ENCODE assay signal across 25 mouse cellular contexts in the genomic region with DNA sequence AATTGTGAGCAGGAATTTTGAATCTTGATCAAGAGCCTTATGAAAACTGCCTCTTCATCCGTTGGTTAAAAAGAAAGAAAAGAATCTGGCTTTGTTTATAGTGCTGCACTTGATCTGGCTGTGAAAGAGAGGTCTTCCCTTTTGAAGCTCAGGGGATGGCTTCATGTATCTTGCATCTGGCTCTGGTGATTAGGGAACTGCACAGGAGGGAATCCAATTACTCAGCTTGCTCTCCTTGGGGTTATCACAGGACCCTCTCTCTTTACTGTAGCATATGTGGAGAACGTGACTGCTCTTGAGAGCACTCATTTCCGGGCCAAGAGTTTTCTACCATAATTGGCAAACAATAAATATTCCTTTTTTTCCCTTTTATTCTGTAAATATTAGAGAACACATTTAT.
DNase-seq lines count a peak whose midpoint lies in the region; ATAC-seq and TF ChIP-seq lines count a peak whose summit lies in the region.
"Had no signal": no experiment of that assay in that cellular context is flagged by ENCODE, and none has a peak within 500 bp of the region (broad histone marks: within the 10 kb centered on the region; RNA-seq: fewer than 3 reads in every experiment).

No protein-coding gene starts in this region.

- no peak overlapping the region for H3K9ac ChIP-seq in embryonic facial prominence, embryonic 14.5 days (ENCODE audit: low read depth, low read length)
- H3K9ac ChIP-seq in liver, adult 2 months (ENCODE audit: low read depth, low read length), result no peak overlapping the region
- H3K9ac ChIP-seq: embryonic facial prominence, embryonic 12.5 days; embryonic facial prominence, embryonic 15.5 days; forebrain, embryonic 12.5 days had no signal

- H3K4me2 ChIP-seq in embryonic facial prominence, embryonic 14.5 days (ENCODE audit: low read depth, low read length), result no peak overlapping the region
- H3K4me2 ChIP-seq: embryonic facial prominence, embryonic 12.5 days; embryonic facial prominence, embryonic 15.5 days; forebrain, embryonic 12.5 days had no signal

- H3K4me1 ChIP-seq in embryonic facial prominence, embryonic 14.5 days (ENCODE audit: control insufficient read depth, insufficient read depth, low read length), result no peaks in the 10 kb centered on the region
- 0 out of 2 replicates have a peak, but pooled peaks cover 3% of the 10 kb centered on the region for H3K4me1 ChIP-seq in embryonic facial prominence, embryonic 10.5 days
- H3K4me1 ChIP-seq in liver, adult 2 months (ENCODE audit: control insufficient read depth, insufficient read depth, low read length), result no peaks in the 10 kb centered on the region
- H3K4me1 ChIP-seq: embryonic facial prominence, embryonic 12.5 days; forebrain, embryonic 12.5 days had no signal

- no peaks in the 10 kb centered on the region for H3K9me3 ChIP-seq in embryonic facial prominence, embryonic 14.5 days (ENCODE audit: control insufficient read depth, low read length)
- no peaks in the 10 kb centered on the region for H3K9me3 ChIP-seq in embryonic facial prominence, embryonic 10.5 days
- H3K9me3 ChIP-seq: embryonic facial prominence, embryonic 12.5 days; embryonic facial prominence, embryonic 15.5 days; forebrain, embryonic 10.5 days; forebrain, embryonic 12.5 days had no signal

- no peaks in the 10 kb centered on the region for H3K36me3 ChIP-seq in embryonic facial prominence, embryonic 14.5 days (ENCODE audit: control insufficient read depth, insufficient read depth, low read length)
- H3K36me3 ChIP-seq in embryonic facial prominence, embryonic 10.5 days (replicated peaks), result no peaks in the 10 kb centered on the region
- H3K36me3 ChIP-seq in liver, adult 2 months (ENCODE audit: control insufficient read depth, insufficient read depth, low read length), result no peaks in the 10 kb centered on the region
- H3K36me3 ChIP-seq: embryonic facial prominence, embryonic 12.5 days; embryonic facial prominence, embryonic 15.5 days; forebrain, embryonic 10.5 days; forebrain, embryonic 12.5 days had no signal

- H3K4me3 ChIP-seq in embryonic facial prominence, embryonic 14.5 days (ENCODE audit: low read depth, low read length), result no peak overlapping the region
- H3K4me3 ChIP-seq in embryonic facial prominence, embryonic 10.5 days, result no peak overlapping the region
- no peak overlapping the region for H3K4me3 ChIP-seq in liver, adult 2 months (ENCODE audit: insufficient read depth, low read depth, low read length)
- H3K4me3 ChIP-seq: embryonic facial prominence, embryonic 12.5 days; embryonic facial prominence, embryonic 15.5 days; erythroblast, embryonic 14.5 days; forebrain, embryonic 10.5 days; forebrain, embryonic 12.5 days had no signal

- no peak overlapping the region for H3K27ac ChIP-seq in embryonic facial prominence, embryonic 14.5 days (replicated peaks; ENCODE audit: low read depth, low read length)
- no peak overlapping the region for H3K27ac ChIP-seq in embryonic facial prominence, embryonic 10.5 days (replicated peaks)
- H3K27ac ChIP-seq in liver, adult 2 months (replicated peaks; ENCODE audit: insufficient read depth, low read depth, low read length), result no peak overlapping the region
- H3K27ac ChIP-seq: embryonic facial prominence, embryonic 12.5 days; embryonic facial prominence, embryonic 15.5 days; forebrain, embryonic 10.5 days; forebrain, embryonic 12.5 days had no signal

- no peaks in the 10 kb centered on the region for H3K79me2 ChIP-seq in liver, adult 2 months (ENCODE audit: control insufficient read depth, insufficient read depth, low read length)

- no peaks in the 10 kb centered on the region for H3K27me3 ChIP-seq in embryonic facial prominence, embryonic 14.5 days (replicated peaks; ENCODE audit: control insufficient read depth, insufficient read depth, low read length)
- H3K27me3 ChIP-seq in embryonic facial prominence, embryonic 10.5 days (replicated peaks; ENCODE audit: low read depth, poor library complexity, severe bottlenecking), result no peaks in the 10 kb centered on the region
- H3K27me3 ChIP-seq in liver, adult 2 months (ENCODE audit: control insufficient read depth, insufficient read depth, low read length), result no peaks in the 10 kb centered on the region
- H3K27me3 ChIP-seq: embryonic facial prominence, embryonic 12.5 days; embryonic facial prominence, embryonic 15.5 days; forebrain, embryonic 12.5 days; Patski had no signal

- TF ChIP-seq CTCF in liver, adult 2 months (IDR thresholded peaks at IDR 0.05; ENCODE audit: low read depth, low read length), result no peak
- TF ChIP-seq CTCF in brain, embryonic 14.5 days (IDR thresholded peaks at IDR 0.05; ENCODE audit: borderline replicate concordance, extremely low read depth, insufficient read depth, insufficient read length), result no peak

- WGBS in embryonic facial prominence, embryonic 14.5 days, result 36% methylated on average over 3 of the region's 3 CpGs
- WGBS in embryonic facial prominence, embryonic 10.5 days, result 26% methylated on average over 3 of the region's 3 CpGs
- WGBS in liver, adult 2 months, result 58% methylated on average over 3 of the region's 3 CpGs

- ATAC-seq in embryonic facial prominence, embryonic 14.5 days (ENCODE audit: low read depth), result peak; percentile 63; the same call in 1 of the 2 replicates
- ATAC-seq: activated CD4-positive, CD25-positive, alpha-beta regulatory T cell, adult 4 months; forebrain, embryonic 16.5 days; Patski had no signal

- no peak for TF ChIP-seq POLR2A in liver, adult 2 months (IDR thresholded peaks at IDR 0.05; ENCODE audit: extremely low read depth, insufficient read depth, low read length)
- TF ChIP-seq POLR2A in brain, embryonic 14.5 days (IDR thresholded peaks at IDR 0.05; ENCODE audit: borderline replicate concordance, extremely low read depth, insufficient read depth, insufficient read length, poor library complexity, severe bottlenecking), result no peak

- DNase-seq in embryonic facial prominence, embryonic 14.5 days (ENCODE audit: low spot score), result peak; percentile 23
- no peak for DNase-seq in embryonic facial prominence, embryonic 10.5 days (ENCODE audit: low spot score)
- DNase-seq in liver, adult 2 months (ENCODE audit: extremely low read depth, low read depth, low spot score), result peak; percentile 20
- DNase-seq in liver, result no peak
- DNase-seq in retina, embryonic 14.5 days (ENCODE audit: low spot score), result peak; percentile 32
- no peak for DNase-seq in retina, postnatal 1 day
- peak; percentile 53 for DNase-seq in brain, embryonic 14.5 days (ENCODE audit: low read depth)
- DNase-seq in cerebellum, adult 9-11 months, result no peak
- DNase-seq: adrenal gland, adult 8-10 months; adrenal gland, postnatal 14 days; adrenal gland, postnatal 36 days; cerebellum, adult 11 months; cerebellum, adult 2 months; cerebellum, adult 9-10 months; cerebellum, postnatal 14 days; cerebellum, postnatal 36 days; embryo, embryonic 11 days had no signal

Comparison
In these comparisons a context has a peak if more than half of its experiments do, and no peak if none do; other contexts are left out.
1. DNase-seq: peak in embryonic facial prominence, embryonic 14.5 days (single experiment), liver, adult 2 months (single experiment), retina, embryonic 14.5 days (single experiment) and brain, embryonic 14.5 days (single experiment); none in embryonic facial prominence, embryonic 10.5 days (single experiment), liver (single experiment), retina, postnatal 1 day (single experiment) and cerebellum, adult 9-11 months (single experiment).